Mouse (Mus musculus) midbrain, embryonic 13.5 days (tissue): ENCODE results near the gene Sprr2f. TPM values are rescaled to one million over a fixed set of nuclear protein-coding genes. Genes with fewer than 3 reads are reported as not detected.

Experiments used
- ATAC-seq: fragments of 200-750 bp; cut with Nextera tagmentation; 2 replicates; pipeline ENCODE4 v1.8.0; 2017; ENCODE audit warnings: mild to moderate bottlenecking, moderate TSS enrichment, moderate library complexity
- H3K27ac ChIP-seq: fragments of 300-500 bp; sonication (generic); 2 replicates; pipeline ENCODE4 v1.5.1; 2015; ENCODE audit warnings: inconsistent platforms, mild to moderate bottlenecking, moderate library complexity
- H3K27me3 ChIP-seq: fragments of 300-500 bp; sonication (generic); 2 replicates; pipeline ENCODE4 v1.6.1; 2015; ENCODE audit warnings: mild to moderate bottlenecking, inconsistent platforms
- H3K36me3 ChIP-seq: fragments of 300-500 bp; sonication (generic); 2 replicates; pipeline ENCODE4 v1.6.1; 2015; ENCODE audit warnings: mild to moderate bottlenecking, inconsistent platforms
- H3K4me1 ChIP-seq: fragments of 300-500 bp; sonication (generic); replicated peaks from 2 replicates; pipeline ENCODE4 v1.6.1; 2015; ENCODE audit warnings: inconsistent platforms
- H3K4me2 ChIP-seq: fragments of 300-500 bp; sonication (generic); replicated peaks from 2 replicates; pipeline ENCODE4 v1.6.1; 2015; ENCODE audit warnings: moderate library complexity, mild to moderate bottlenecking, inconsistent platforms
- H3K4me3 ChIP-seq: fragments of 300-500 bp; sonication (generic); replicated peaks from 2 replicates; pipeline ENCODE4 v1.5.1; 2015; ENCODE audit warnings: mild to moderate bottlenecking, inconsistent platforms
- H3K9ac ChIP-seq: fragments of 300-500 bp; sonication (generic); replicated peaks from 2 replicates; pipeline ENCODE4 v1.6.1; 2015; ENCODE audit warnings: mild to moderate bottlenecking, inconsistent platforms
- H3K9me3 ChIP-seq: fragments of 300-500 bp; sonication (generic); 2 replicates; pipeline ENCODE4 v1.6.1; 2016; ENCODE audit warnings: mild to moderate bottlenecking, inconsistent platforms
- whole genome bisulfite sequencing: fragments of 180-500 bp; shearing (Covaris S2); methylation state at CpG from one replicate; pipeline ENCODE4 v1.1.7; 2015; 5-methylcytosine and 5-hydroxymethylcytosine counted together
- polyA plus RNA-seq: library from polyadenylated mRNA; unstranded; fragments of >200 nt; fragmentation: Nextera tagmentation; extraction: Ambion mirVana; gene quantifications from 2 replicates; pipeline ENCODE4 v1.2.1, GENCODE M21; 2015

Gene Sprr2f
- not detected in 2 replicates for polyA plus RNA-seq

DNA sequence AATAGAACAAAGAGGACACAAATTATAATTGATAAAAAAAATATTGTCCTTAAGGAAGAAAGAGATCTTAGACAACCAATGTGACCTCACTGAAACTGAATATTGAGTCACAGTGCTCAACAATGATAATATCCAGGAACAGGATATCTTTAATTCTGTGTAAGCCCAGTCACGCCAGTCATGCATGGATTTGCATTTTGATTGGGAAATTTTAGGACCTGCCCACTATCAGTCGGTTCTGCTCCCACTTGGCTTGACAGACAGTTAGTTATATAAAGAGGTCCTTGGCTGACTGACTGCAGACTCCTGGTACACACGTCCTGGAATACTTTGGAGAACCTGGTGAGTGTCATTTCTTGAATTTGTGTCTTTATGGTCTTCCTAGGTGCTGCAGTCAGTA is at the start of gene Sprr2f:
TSS of gene Sprr2f (plus strand) at position 301 of the 400 bp plus-strand sequence.
- no peaks in the 10 kb centered on the region for H3K36me3 ChIP-seq
- H3K4me1 ChIP-seq: no peaks in the 10 kb centered on the region
- no peak within 1 kb of the TSS for H3K4me3 ChIP-seq
- WGBS: 58% methylated on average over 3 of the region's 3 CpGs
- H3K4me2 ChIP-seq: no peak within 1 kb of the TSS
- H3K9me3 ChIP-seq: no peaks in the 10 kb centered on the region
- no peak within 1 kb of the TSS for H3K27ac ChIP-seq
- no peak for ATAC-seq
- no peak within 1 kb of the TSS for H3K9ac ChIP-seq
- no peaks in the 10 kb centered on the region for H3K27me3 ChIP-seq

DNA sequence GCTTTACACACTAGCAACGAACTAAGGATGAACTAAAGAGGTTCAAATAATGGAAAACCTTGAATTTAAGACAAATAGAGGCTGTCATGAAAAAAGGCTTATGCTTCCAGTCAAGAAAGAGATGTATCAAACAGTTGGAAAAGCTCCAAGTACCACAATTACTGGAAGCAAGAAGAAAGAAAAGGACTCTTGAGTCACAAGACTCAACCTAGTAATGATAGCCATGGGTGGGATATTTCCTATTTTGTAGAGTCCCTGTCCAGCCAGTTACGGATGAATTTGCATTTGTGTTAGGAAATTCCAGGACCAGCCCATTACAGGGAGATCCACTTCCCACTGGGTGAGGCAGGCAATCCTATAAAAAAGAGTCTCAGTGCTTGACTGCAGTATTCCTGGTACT is 48.7 kb upstream of the Sprr2f start, which contains the start of gene Sprr2b:
TSS of gene Sprr2b (plus strand) at position 301 of the 400 bp plus-strand sequence.
- no peak within 1 kb of the TSS for H3K4me3 ChIP-seq
- ATAC-seq: no peak
- no peaks in the 10 kb centered on the region for H3K4me1 ChIP-seq
- no peaks in the 10 kb centered on the region for H3K36me3 ChIP-seq
- H3K4me2 ChIP-seq: no peak within 1 kb of the TSS
- 79% methylated on average over 2 of the region's 2 CpGs for WGBS
- no peak within 1 kb of the TSS for H3K9ac ChIP-seq
- H3K27ac ChIP-seq: no peak within 1 kb of the TSS
- H3K27me3 ChIP-seq: no peaks in the 10 kb centered on the region
- H3K9me3 ChIP-seq: no peaks in the 10 kb centered on the region

DNA sequence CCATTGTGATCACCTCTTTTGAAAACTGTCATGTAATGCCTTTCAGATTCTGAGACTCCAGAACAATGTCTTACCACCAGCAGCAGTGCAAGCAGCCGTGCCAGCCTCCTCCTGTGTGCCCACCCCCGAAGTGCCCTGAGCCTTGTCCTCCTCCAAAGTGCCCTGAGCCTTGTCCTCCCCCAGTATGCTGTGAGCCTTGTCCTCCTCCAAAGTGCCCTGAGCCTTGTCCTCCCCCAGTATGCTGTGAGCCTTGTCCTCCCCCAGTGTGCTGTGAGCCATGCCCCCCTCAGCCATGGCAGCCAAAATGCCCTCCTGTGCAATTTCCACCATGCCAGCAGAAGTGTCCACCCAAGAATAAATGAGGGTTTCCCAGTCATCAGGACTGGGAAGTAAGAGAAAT is 47.6 kb upstream of the Sprr2f start:
- no peaks in the 10 kb centered on the region for H3K27me3 ChIP-seq
- H3K4me1 ChIP-seq: no peaks in the 10 kb centered on the region
- H3K9ac ChIP-seq: no peak overlapping the region
- no peaks in the 10 kb centered on the region for H3K9me3 ChIP-seq
- no peaks in the 10 kb centered on the region for H3K36me3 ChIP-seq
- ATAC-seq: no peak
- WGBS: 59% methylated on average over 2 of the region's 2 CpGs
- H3K27ac ChIP-seq: no peak overlapping the region
- no peak overlapping the region for H3K4me3 ChIP-seq
- H3K4me2 ChIP-seq: no peak overlapping the region

GRCm38 (mm10) chr3:92336278-92336677 is 28.7 kb upstream of the Sprr2f start:
- Histone ChIP-seq H3K4me1 (no peaks in the 10 kb centered on the region), H3K9me3 (no peaks in the 10 kb centered on the region), H3K27me3 (no peaks in the 10 kb centered on the region), H3K4me2 (no peak overlapping the region), H3K4me3 (no peak overlapping the region), H3K27ac (no peak overlapping the region), H3K9ac (no peak overlapping the region), H3K36me3 (no peaks in the 10 kb centered on the region)
- ATAC-seq: no peak
- 85% methylated on average over 1 of the region's 1 CpGs for WGBS

DNA sequence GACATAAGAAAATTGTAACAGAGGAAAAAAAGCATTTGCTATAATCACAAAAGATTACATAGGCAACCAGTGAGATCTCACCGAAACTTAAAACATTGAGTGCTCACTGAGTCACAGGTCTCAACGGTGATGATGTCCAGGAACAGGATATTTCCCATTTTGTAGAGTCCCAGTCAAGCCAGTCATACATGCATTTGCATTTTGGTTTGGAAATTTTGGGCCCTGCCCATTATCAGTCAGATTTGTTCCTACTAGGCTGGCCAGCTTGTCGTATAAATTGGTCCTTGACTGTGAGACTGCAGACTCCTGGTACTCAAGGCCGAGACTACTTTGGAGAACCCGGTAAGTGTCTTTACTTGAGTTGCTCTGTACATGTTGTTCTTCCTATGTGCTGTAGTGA is 26.1 kb upstream of the Sprr2f start, which contains the start of gene Sprr2d:
TSS of gene Sprr2d (plus strand) at position 301 of the 400 bp plus-strand sequence.
- 95% methylated on average over 5 of the region's 5 CpGs for WGBS

DNA sequence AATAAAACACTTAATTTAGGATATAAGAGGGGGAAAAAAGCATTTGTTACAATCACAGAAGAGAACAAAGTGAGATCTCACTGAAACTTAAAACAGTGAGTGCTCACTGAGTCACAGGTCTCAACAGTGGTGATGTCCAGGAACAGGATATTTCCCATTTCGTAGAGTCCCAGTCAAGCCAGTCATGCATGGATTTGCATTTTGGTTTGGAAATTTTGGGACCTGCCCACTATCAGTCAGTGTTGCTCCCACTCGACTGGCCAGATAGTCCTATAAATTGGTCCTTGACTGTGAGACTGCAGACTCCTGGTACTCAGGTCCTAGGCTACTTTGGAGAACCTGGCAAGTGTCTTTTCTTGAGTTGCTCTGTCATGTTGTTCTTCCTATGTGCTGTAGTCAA is 13.1 kb upstream of the Sprr2f start, which contains the start of gene Sprr2e:
TSS of gene Sprr2e (plus strand) at position 301 of the 400 bp plus-strand sequence.
- Histone ChIP-seq H3K9me3 (no peaks in the 10 kb centered on the region), H3K36me3 (no peaks in the 10 kb centered on the region), H3K4me2 (no peak within 1 kb of the TSS), H3K4me1 (no peaks in the 10 kb centered on the region), H3K27me3 (no peaks in the 10 kb centered on the region), H3K9ac (no peak within 1 kb of the TSS), H3K4me3 (no peak within 1 kb of the TSS), H3K27ac (no peak within 1 kb of the TSS)
- ATAC-seq: no peak
- 92% methylated on average over 2 of the region's 2 CpGs for WGBS

More for the DNA sequence above, 26.1 kb upstream of the Sprr2f start, which contains the start of gene Sprr2d:
- Histone ChIP-seq H3K9me3 (no peaks in the 10 kb centered on the region), H3K4me2 (no peak within 1 kb of the TSS), H3K9ac (no peak within 1 kb of the TSS), H3K27ac (no peak within 1 kb of the TSS), H3K27me3 (no peaks in the 10 kb centered on the region), H3K36me3 (no peaks in the 10 kb centered on the region), H3K4me1 (no peaks in the 10 kb centered on the region), H3K4me3 (no peak within 1 kb of the TSS)
- ATAC-seq: no peak

DNA sequence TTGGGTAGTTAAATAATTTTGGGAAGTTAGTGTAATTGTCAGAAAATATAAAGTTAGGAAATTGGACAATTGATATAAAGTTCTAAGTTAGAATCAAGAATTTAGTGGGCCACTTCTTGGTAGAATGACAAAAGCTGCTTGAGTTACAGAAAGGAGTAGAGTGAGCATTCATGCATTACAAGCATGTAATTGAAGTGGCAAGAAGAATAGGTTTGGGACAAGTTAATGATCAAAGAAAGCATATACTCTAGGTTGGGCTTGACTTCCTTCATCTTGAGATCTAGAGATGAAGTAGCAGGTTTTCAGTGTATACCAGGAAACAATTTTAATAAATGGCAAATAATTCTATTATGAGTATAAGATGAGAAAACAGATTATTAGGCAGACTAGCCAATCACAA is 3.4 kb upstream of the Sprr2f start:
- no peaks in the 10 kb centered on the region for H3K4me1 ChIP-seq
- H3K9ac ChIP-seq: no peak overlapping the region
- H3K9me3 ChIP-seq: peaks cover 5% of the 10 kb centered on the region
- no peaks in the 10 kb centered on the region for H3K27me3 ChIP-seq
- H3K27ac ChIP-seq: no peak overlapping the region
- H3K4me3 ChIP-seq: no peak overlapping the region
- ATAC-seq: no peak
- H3K36me3 ChIP-seq: no peaks in the 10 kb centered on the region
- no peak overlapping the region for H3K4me2 ChIP-seq

GRCm38 (mm10) chr3:92373613-92374012 is 8.6 kb downstream of the Sprr2f start:
- Histone ChIP-seq H3K9me3 (no peaks in the 10 kb centered on the region), H3K9ac (no peak overlapping the region), H3K36me3 (no peaks in the 10 kb centered on the region), H3K27ac (no peak overlapping the region), H3K4me1 (no peaks in the 10 kb centered on the region), H3K27me3 (no peaks in the 10 kb centered on the region), H3K4me2 (no peak overlapping the region), H3K4me3 (no peak overlapping the region)
- no peak for ATAC-seq
- WGBS: 69% methylated on average over 2 of the region's 2 CpGs

GRCm38 (mm10) chr3:92385385-92385784 is 20.4 kb downstream of the Sprr2f start, which contains the start of gene Sprr2h:
Sprr2h (plus strand) TSS chr3:92385685.
- Histone ChIP-seq H3K27ac (no peak within 1 kb of the TSS), H3K4me3 (no peak within 1 kb of the TSS), H3K9me3 (no peaks in the 10 kb centered on the region), H3K36me3 (no peaks in the 10 kb centered on the region), H3K4me2 (no peak within 1 kb of the TSS), H3K9ac (no peak within 1 kb of the TSS), H3K4me1 (no peaks in the 10 kb centered on the region), H3K27me3 (no peaks in the 10 kb centered on the region)
- 80% methylated on average over 1 of the region's 1 CpGs for WGBS
- no peak for ATAC-seq

GRCm38 (mm10) chr3:92394301-92394700 is 29.3 kb downstream of the Sprr2f start:
- WGBS: 51% methylated on average over 1 of the region's 1 CpGs

GRCm38 (mm10) chr3:92407691-92408090 is 42.7 kb downstream of the Sprr2f start, which contains the start of gene Sprr2i:
Sprr2i (plus strand) TSS chr3:92407991.
- H3K9me3 ChIP-seq: no peaks in the 10 kb centered on the region
- H3K9ac ChIP-seq: no peak within 1 kb of the TSS
- H3K4me3 ChIP-seq: no peak within 1 kb of the TSS
- H3K4me2 ChIP-seq: no peak within 1 kb of the TSS
- no peaks in the 10 kb centered on the region for H3K4me1 ChIP-seq
- no peaks in the 10 kb centered on the region for H3K27me3 ChIP-seq
- no peak within 1 kb of the TSS for H3K27ac ChIP-seq
- ATAC-seq: no peak
- H3K36me3 ChIP-seq: no peaks in the 10 kb centered on the region
- WGBS: 94% methylated on average over 2 of the region's 2 CpGs

More at GRCm38 (mm10) chr3:92394301-92394700, 29.3 kb downstream of the Sprr2f start:
- H3K4me2 ChIP-seq: no peak overlapping the region
- no peaks in the 10 kb centered on the region for H3K4me1 ChIP-seq
- no peaks in the 10 kb centered on the region for H3K27me3 ChIP-seq
- H3K9ac ChIP-seq: no peak overlapping the region
- H3K36me3 ChIP-seq: no peaks in the 10 kb centered on the region
- no peaks in the 10 kb centered on the region for H3K9me3 ChIP-seq
- H3K4me3 ChIP-seq: no peak overlapping the region
- no peak overlapping the region for H3K27ac ChIP-seq
- no peak for ATAC-seq
